Mouse (Mus musculus): Measurements from ENCODE around the gene Rnf146. TPM values are rescaled to one million over a fixed set of nuclear protein-coding genes. Genes with fewer than 3 reads are reported as not detected.
A peak's percentile ranks its signal among the peaks of the same experiment; 100 is the strongest.
"Not testable (repeated sequence)": the region's sequence is repeated elsewhere in the genome, so short reads cannot be mapped to it uniquely, and the experiment has no call there.

The Rnf146 gene
- total RNA-seq (2012; rRNA removed), result 19.1 and 25.8 TPM in 2 replicates

DNA sequence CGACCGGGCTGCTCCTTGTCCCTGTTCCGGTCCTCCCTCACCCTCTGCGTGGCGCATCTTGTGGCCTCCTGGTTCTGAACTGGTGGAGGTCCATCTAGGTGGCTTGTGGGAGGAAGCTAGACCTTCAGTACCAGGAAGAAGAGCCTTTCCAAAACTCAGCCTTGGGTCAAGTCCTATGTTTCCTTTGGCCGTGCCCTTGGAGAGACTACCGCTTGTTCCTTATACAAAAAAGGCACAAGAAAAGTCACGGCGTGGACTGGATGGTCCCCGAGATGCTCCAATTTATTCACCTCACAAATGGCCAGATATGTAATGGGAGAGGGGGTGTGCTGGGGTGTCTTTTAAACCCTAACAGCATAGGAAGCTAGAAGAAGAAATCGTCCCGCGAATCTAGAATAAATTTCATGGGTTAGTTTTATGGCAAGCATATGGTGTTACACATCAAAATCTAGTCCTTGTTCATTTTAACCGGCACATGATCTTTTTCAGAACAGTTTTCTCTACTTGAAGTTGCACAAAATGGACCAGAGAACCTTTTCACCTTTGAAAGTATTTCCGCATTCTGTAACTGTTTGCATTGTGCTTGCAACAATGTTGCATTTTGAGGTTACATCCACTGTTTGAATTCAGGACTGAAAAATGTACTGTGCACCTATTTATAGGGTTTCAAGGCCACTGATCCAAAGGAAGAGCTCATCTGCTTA is at the start of gene Rnf146:
Gene Rnf146 (minus strand): TSS at position 246 of the 704 bp plus-strand sequence.
- no peak for TF ChIP-seq MAFK (IDR thresholded peaks at IDR 0.05; ENCODE audit: insufficient read depth, low read depth, low read length)
- TF ChIP-seq CHD2 (IDR thresholded peaks at IDR 0.05; ENCODE audit: low read depth, low read length), result no peak
- TF ChIP-seq HCFC1 (IDR thresholded peaks at IDR 0.05; ENCODE audit: borderline replicate concordance, insufficient read depth, low read length), result no peak
- no peak for TF ChIP-seq ZC3H11A (IDR thresholded peaks at IDR 0.05; ENCODE audit: borderline replicate concordance, low read depth, low read length)
- no peak for TF ChIP-seq ZNF384 (IDR thresholded peaks at IDR 0.05; ENCODE audit: low read depth, low read length)
- Histone ChIP-seq H3K4me1 (ENCODE audit: control insufficient read depth in 2 of 2, insufficient read depth in 2 of 2, low read length in 2 of 2, poor library complexity in 1 of 2) (no peaks in the 10 kb centered on the region), H3K36me3 (ENCODE audit: control insufficient read depth, insufficient read depth, low read length, poor library complexity, severe bottlenecking) (no peaks in the 10 kb centered on the region), H3K4me3 (ENCODE audit: insufficient read depth in 1 of 2, low read depth in 1 of 2, low read length in 2 of 2, poor library complexity in 1 of 2, severe bottlenecking in 1 of 2) (peak within 1 kb of the TSS; percentile 93 to 95), H3K9ac (ENCODE audit: insufficient read depth, low read depth, low read length, poor library complexity, severe bottlenecking) (peak within 1 kb of the TSS; percentile 98), H3K27ac (ENCODE audit: insufficient read depth, low read depth, low read length, poor library complexity, severe bottlenecking) (peak within 1 kb of the TSS; percentile 79), H3K9me3 (ENCODE audit: control insufficient read depth, insufficient read depth, low read depth, low read length) (no peaks in the 10 kb centered on the region)
- in situ Hi-C loops (cut with MboI; ENCODE audit: low sequenced_read_pairs in 2 of 2, unreplicated experiment in 2 of 2), result no loop called here
- peak; percentile 25 for DNase-seq (ENCODE audit: low read depth, low spot score)

DNA sequence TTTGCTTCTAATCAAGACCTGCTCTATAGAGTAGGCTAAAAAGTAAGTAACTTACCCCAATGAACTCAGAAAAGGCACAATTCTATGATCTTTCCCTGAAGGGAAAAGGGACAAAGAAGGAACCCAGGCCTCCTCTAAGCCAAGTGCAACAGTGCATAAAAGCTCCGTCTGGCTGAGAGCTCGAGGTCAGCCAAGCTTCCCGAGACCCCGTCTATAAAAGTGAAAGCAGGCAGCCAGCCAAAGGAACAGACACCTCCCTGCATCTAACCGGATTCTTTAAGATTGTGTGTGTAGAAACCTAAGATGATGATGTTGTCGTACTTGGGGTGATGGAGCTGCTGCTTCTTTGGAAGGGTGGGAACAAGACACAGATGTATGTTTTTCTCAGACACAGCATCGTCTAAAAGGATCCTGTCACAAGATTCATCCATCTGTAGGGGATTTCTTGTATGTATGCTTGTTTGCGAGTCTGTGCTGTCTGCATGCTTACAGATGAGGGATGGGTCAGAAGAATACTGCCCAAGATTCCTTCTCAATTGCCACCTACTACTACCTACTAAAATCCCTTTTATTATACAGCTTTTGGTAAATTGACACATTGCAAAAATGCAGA is 40.5 kb upstream of the Rnf146 start:
- in situ Hi-C loops (cut with MboI; ENCODE audit: low sequenced_read_pairs in 2 of 2, unreplicated experiment in 2 of 2), result no loop called here
- H3K4me3 ChIP-seq (ENCODE audit: insufficient read depth in 1 of 2, low read depth in 1 of 2, low read length in 2 of 2, poor library complexity in 1 of 2, severe bottlenecking in 1 of 2), result no peak overlapping the region
- H3K4me1 ChIP-seq (ENCODE audit: control insufficient read depth in 2 of 2, insufficient read depth in 2 of 2, low read length in 2 of 2, poor library complexity in 1 of 2), result no peaks in the 10 kb centered on the region
- no peak overlapping the region for H3K9ac ChIP-seq (ENCODE audit: insufficient read depth, low read depth, low read length, poor library complexity, severe bottlenecking)
- no peaks in the 10 kb centered on the region for H3K9me3 ChIP-seq (ENCODE audit: control insufficient read depth, insufficient read depth, low read depth, low read length)
- DNase-seq (ENCODE audit: low read depth, low spot score), result no peak
- no peaks in the 10 kb centered on the region for H3K36me3 ChIP-seq (ENCODE audit: control insufficient read depth, insufficient read depth, low read length, poor library complexity, severe bottlenecking)
- TF ChIP-seq ZNF384 (IDR thresholded peaks at IDR 0.05; ENCODE audit: low read depth, low read length) (no peak), MAFK (IDR thresholded peaks at IDR 0.05; ENCODE audit: insufficient read depth, low read depth, low read length) (no peak), ZC3H11A (IDR thresholded peaks at IDR 0.05; ENCODE audit: borderline replicate concordance, low read depth, low read length) (no peak), CHD2 (IDR thresholded peaks at IDR 0.05; ENCODE audit: low read depth, low read length) (no peak), HCFC1 (IDR thresholded peaks at IDR 0.05; ENCODE audit: borderline replicate concordance, insufficient read depth, low read length) (no peak)
- H3K27ac ChIP-seq (ENCODE audit: insufficient read depth, low read depth, low read length, poor library complexity, severe bottlenecking), result no peak overlapping the region

- H3K9ac ChIP-seq (ENCODE audit: insufficient read depth, low read depth, low read length, poor library complexity, severe bottlenecking); H3K4me1 ChIP-seq (ENCODE audit: control insufficient read depth in 2 of 2, insufficient read depth in 2 of 2, low read length in 2 of 2, poor library complexity in 1 of 2); H3K36me3 ChIP-seq (ENCODE audit: control insufficient read depth, insufficient read depth, low read length, poor library complexity, severe bottlenecking); in situ Hi-C loops (cut with MboI; ENCODE audit: low sequenced_read_pairs in 2 of 2, unreplicated experiment in 2 of 2); H3K27ac ChIP-seq (ENCODE audit: insufficient read depth, low read depth, low read length, poor library complexity, severe bottlenecking); H3K9me3 ChIP-seq (ENCODE audit: control insufficient read depth, insufficient read depth, low read depth, low read length); H3K4me3 ChIP-seq (ENCODE audit: insufficient read depth in 1 of 2, low read depth in 1 of 2, low read length in 2 of 2, poor library complexity in 1 of 2, severe bottlenecking in 1 of 2): not testable (repeated sequence)
- peak; percentile 47 for DNase-seq (ENCODE audit: low read depth, low spot score)
- TF ChIP-seq ZC3H11A (IDR thresholded peaks at IDR 0.05; ENCODE audit: borderline replicate concordance, low read depth, low read length), result peak; percentile 19; the same call in 1 of the 2 replicates
Measured at GRCm38 (mm10) chr10:29394890-29395289, 32.6 kb upstream of the Rnf146 start.

- H3K4me3 ChIP-seq (ENCODE audit: insufficient read depth in 1 of 2, low read depth in 1 of 2, low read length in 2 of 2, poor library complexity in 1 of 2, severe bottlenecking in 1 of 2), result no peak overlapping the region
- in situ Hi-C loops (cut with MboI; ENCODE audit: low sequenced_read_pairs in 2 of 2, unreplicated experiment in 2 of 2), result no loop called here
- no peak overlapping the region for H3K9ac ChIP-seq (ENCODE audit: insufficient read depth, low read depth, low read length, poor library complexity, severe bottlenecking)
- H3K27ac ChIP-seq (ENCODE audit: insufficient read depth, low read depth, low read length, poor library complexity, severe bottlenecking), result no peak overlapping the region
- no peak for DNase-seq (ENCODE audit: low read depth, low spot score)
- H3K4me1 ChIP-seq (ENCODE audit: control insufficient read depth in 2 of 2, insufficient read depth in 2 of 2, low read length in 2 of 2, poor library complexity in 1 of 2), result no peaks in the 10 kb centered on the region
- H3K9me3 ChIP-seq (ENCODE audit: control insufficient read depth, insufficient read depth, low read depth, low read length), result no peaks in the 10 kb centered on the region
- H3K36me3 ChIP-seq (ENCODE audit: control insufficient read depth, insufficient read depth, low read length, poor library complexity, severe bottlenecking), result no peaks in the 10 kb centered on the region
- TF ChIP-seq CHD2 (IDR thresholded peaks at IDR 0.05; ENCODE audit: low read depth, low read length), result no peak
- no peak for TF ChIP-seq HCFC1 (IDR thresholded peaks at IDR 0.05; ENCODE audit: borderline replicate concordance, insufficient read depth, low read length)
- no peak for TF ChIP-seq ZC3H11A (IDR thresholded peaks at IDR 0.05; ENCODE audit: borderline replicate concordance, low read depth, low read length)
- no peak for TF ChIP-seq ZNF384 (IDR thresholded peaks at IDR 0.05; ENCODE audit: low read depth, low read length)
- TF ChIP-seq MAFK (IDR thresholded peaks at IDR 0.05; ENCODE audit: insufficient read depth, low read depth, low read length), result no peak
Measured at GRCm38 (mm10) chr10:29381558-29381957, 19.3 kb upstream of the Rnf146 start.
